Comparison of ENCODE assay signal across 8 mouse cellular contexts in genomic region chr5:140662741-140663592, GRCm38 (mm10). TPM values are rescaled to one million over a fixed set of nuclear protein-coding genes. Genes with fewer than 3 reads are reported as not detected.
DNase-seq lines count a peak whose midpoint lies in the region; ATAC-seq and TF ChIP-seq lines count a peak whose summit lies in the region.

No protein-coding gene starts in this region.

- peaks cover 6% of the 10 kb centered on the region; the same call in 1 of the 2 replicates for H3K36me3 ChIP-seq in kidney, embryonic 16.5 days (ENCODE audit: insufficient read depth, low read length)
- no peaks in the 10 kb centered on the region; the same call in 1 of the 2 replicates for H3K36me3 ChIP-seq in stomach, embryonic 14.5 days (ENCODE audit: control insufficient read depth, insufficient read depth, low read length)
- no peaks in the 10 kb centered on the region for H3K36me3 ChIP-seq in stomach, postnatal 0 days (ENCODE audit: control insufficient read depth, insufficient read depth, low read length)
- H3K36me3 ChIP-seq in intestine, embryonic 14.5 days (ENCODE audit: control insufficient read depth, insufficient read depth, low read length), result peaks cover 9% of the 10 kb centered on the region

- H3K9me3 ChIP-seq in kidney, embryonic 16.5 days (ENCODE audit: low read length), result no peaks in the 10 kb centered on the region
- no peaks in the 10 kb centered on the region for H3K9me3 ChIP-seq in stomach, embryonic 14.5 days (ENCODE audit: control insufficient read depth, low read depth, low read length)
- H3K9me3 ChIP-seq in stomach, postnatal 0 days (ENCODE audit: control insufficient read depth, low read length), result no peaks in the 10 kb centered on the region
- no peaks in the 10 kb centered on the region for H3K9me3 ChIP-seq in intestine, embryonic 14.5 days (ENCODE audit: control insufficient read depth, low read length)

- no peak overlapping the region for H3K4me2 ChIP-seq in kidney, embryonic 16.5 days (replicated peaks; ENCODE audit: low read depth, low read length)
- H3K4me2 ChIP-seq in stomach, embryonic 14.5 days (replicated peaks; ENCODE audit: low read depth, low read length), result no peak overlapping the region
- no peak overlapping the region for H3K4me2 ChIP-seq in stomach, postnatal 0 days (replicated peaks; ENCODE audit: low read depth)
- H3K4me2 ChIP-seq in intestine, embryonic 14.5 days (ENCODE audit: low read length), result no peak overlapping the region

- H3K4me1 ChIP-seq in kidney, embryonic 16.5 days (ENCODE audit: insufficient read depth, low read length), result peaks cover 20% of the 10 kb centered on the region
- H3K4me1 ChIP-seq in stomach, embryonic 14.5 days (ENCODE audit: control insufficient read depth, insufficient read depth, low read length), result peaks cover 25% of the 10 kb centered on the region
- 0 out of 2 replicates have a peak, but pooled peaks cover 2% of the 10 kb centered on the region for H3K4me1 ChIP-seq in stomach, postnatal 0 days (replicated peaks; ENCODE audit: control insufficient read depth, insufficient read depth)
- H3K4me1 ChIP-seq in intestine, embryonic 14.5 days (replicated peaks; ENCODE audit: control insufficient read depth, insufficient read depth, low read length), result peaks cover 27% of the 10 kb centered on the region

- H3K27ac ChIP-seq in kidney, embryonic 16.5 days (ENCODE audit: low read length), result no peak overlapping the region
- H3K27ac ChIP-seq in stomach, embryonic 14.5 days (ENCODE audit: low read length), result peak overlapping the region; percentile 27; the same call in 1 of the 2 replicates
- no peak overlapping the region for H3K27ac ChIP-seq in stomach, postnatal 0 days (replicated peaks)
- peak overlapping the region; percentile 49; the same call in 1 of the 2 replicates for H3K27ac ChIP-seq in intestine, embryonic 14.5 days (ENCODE audit: low read depth)

- 63% methylated on average over 17 of the region's 17 CpGs for WGBS in kidney, embryonic 16.5 days
- 70% methylated on average over 17 of the region's 17 CpGs for WGBS in stomach, embryonic 14.5 days
- WGBS in stomach, postnatal 0 days, result 61% methylated on average over 17 of the region's 17 CpGs
- 69% methylated on average over 17 of the region's 17 CpGs for WGBS in intestine, embryonic 14.5 days

- H3K4me3 ChIP-seq in kidney, embryonic 16.5 days (ENCODE audit: low read length), result no peak overlapping the region
- no peak overlapping the region for H3K4me3 ChIP-seq in stomach, embryonic 14.5 days (ENCODE audit: low read depth, low read length)
- no peak overlapping the region for H3K4me3 ChIP-seq in stomach, postnatal 0 days (ENCODE audit: low read depth, low read length)
- H3K4me3 ChIP-seq in intestine, embryonic 14.5 days (ENCODE audit: low read depth, low read length), result no peak overlapping the region

- TF ChIP-seq EP300 in stomach, postnatal 0 days (optimal IDR thresholded peaks at IDR 0.05), result no peak

- peak; percentile 47; the same call in 1 of the 2 replicates for ATAC-seq in kidney, embryonic 16.5 days (ENCODE audit: low FRiP score, low TSS enrichment)
- no peak for ATAC-seq in stomach, embryonic 14.5 days (ENCODE audit: insufficient number of reproducible peaks, insufficient read depth, low FRiP score, low read depth)
- no peak for ATAC-seq in stomach, postnatal 0 days (ENCODE audit: low FRiP score, low TSS enrichment)
- ATAC-seq in intestine, embryonic 14.5 days (replicated peaks; ENCODE audit: low FRiP score, low TSS enrichment, low read depth), result 0 out of 2 replicates have a peak, but pooled peaks have one; percentile 9

- H3K9ac ChIP-seq in kidney, embryonic 16.5 days (replicated peaks; ENCODE audit: low read length), result 0 out of 2 replicates have a peak overlapping the region, but pooled peaks have one; percentile 1
- H3K9ac ChIP-seq in stomach, embryonic 14.5 days (replicated peaks; ENCODE audit: low read depth, low read length), result no peak overlapping the region
- no peak overlapping the region for H3K9ac ChIP-seq in stomach, postnatal 0 days (ENCODE audit: low read length)
- no peak overlapping the region for H3K9ac ChIP-seq in intestine, embryonic 14.5 days (ENCODE audit: low read length)

- DNase-seq in kidney, adult 9 months, result no peak
- DNase-seq in stomach, postnatal 0 days (ENCODE audit: low spot score), result no peak
- DNase-seq in intestine, embryonic 14.5 days (ENCODE audit: low spot score), result no peak
- peak; percentile 76 for DNase-seq in testis, postnatal 10 days (ENCODE audit: low spot score)
- DNase-seq in thymus, postnatal 25 days, result no peak
- DNase-seq in ovary, postnatal 14 days (ENCODE audit: low spot score), result no peak

- H3K27me3 ChIP-seq in kidney, embryonic 16.5 days (ENCODE audit: insufficient read depth, low read length), result no peaks in the 10 kb centered on the region
- no peaks in the 10 kb centered on the region for H3K27me3 ChIP-seq in stomach, embryonic 14.5 days (ENCODE audit: control insufficient read depth, insufficient read depth, low read length)
- H3K27me3 ChIP-seq in stomach, postnatal 0 days (ENCODE audit: control insufficient read depth, insufficient read depth, low read length), result no peaks in the 10 kb centered on the region
- no peaks in the 10 kb centered on the region for H3K27me3 ChIP-seq in intestine, embryonic 14.5 days (replicated peaks; ENCODE audit: control insufficient read depth, insufficient read depth, low read length)

- no peak for TF ChIP-seq CTCF in stomach, postnatal 0 days (IDR thresholded peaks at IDR 0.05; ENCODE audit: low read depth)

RNA-seq across cellular contexts. Expression of gene Ttyh3, which starts 14.1 kb away (rescaled TPM):
- polyA plus RNA-seq in kidney, embryonic 16.5 days (2015; fragmentation: Nextera tagmentation; extraction: Ambion mirVana), result 28.4 and 31.3 TPM in 2 replicates
- polyA plus RNA-seq in stomach, embryonic 14.5 days (2014; fragmentation: Nextera tagmentation; extraction: Ambion mirVana), result 41.9 and 43.1 TPM in 2 replicates
- 8.5 and 9.6 TPM in 2 replicates for polyA plus RNA-seq in stomach, postnatal 0 days (2015; fragmentation: Nextera tagmentation; extraction: Ambion mirVana)
- 39.5 and 44.8 TPM in 2 replicates for polyA plus RNA-seq in intestine, embryonic 14.5 days (2014; fragmentation: Nextera tagmentation; extraction: Ambion mirVana)

RNA-seq across cellular contexts. Expression of gene Iqce, which starts 39.2 kb away (rescaled TPM):
- polyA plus RNA-seq in kidney, embryonic 16.5 days (2015; fragmentation: Nextera tagmentation; extraction: Ambion mirVana), result 26.0 and 30.7 TPM in 2 replicates
- 24.7 and 28.1 TPM in 2 replicates for polyA plus RNA-seq in stomach, embryonic 14.5 days (2014; fragmentation: Nextera tagmentation; extraction: Ambion mirVana)
- 5.6 and 6.0 TPM in 2 replicates for polyA plus RNA-seq in stomach, postnatal 0 days (2015; fragmentation: Nextera tagmentation; extraction: Ambion mirVana)
- polyA plus RNA-seq in intestine, embryonic 14.5 days (2014; fragmentation: Nextera tagmentation; extraction: Ambion mirVana), result 23.6 and 24.1 TPM in 2 replicates

RNA-seq across cellular contexts. Expression of gene Brat1, which starts 41.8 kb away (rescaled TPM):
- polyA plus RNA-seq in kidney, embryonic 16.5 days (2015; fragmentation: Nextera tagmentation; extraction: Ambion mirVana), result 28.2 and 30.9 TPM in 2 replicates
- 12.5 and 14.8 TPM in 2 replicates for polyA plus RNA-seq in stomach, embryonic 14.5 days (2014; fragmentation: Nextera tagmentation; extraction: Ambion mirVana)
- polyA plus RNA-seq in stomach, postnatal 0 days (2015; fragmentation: Nextera tagmentation; extraction: Ambion mirVana), result 8.2 and 8.5 TPM in 2 replicates
- 15.9 and 16.5 TPM in 2 replicates for polyA plus RNA-seq in intestine, embryonic 14.5 days (2014; fragmentation: Nextera tagmentation; extraction: Ambion mirVana)

RNA-seq across cellular contexts. Expression of gene Lfng, which starts 55.8 kb away (rescaled TPM):
- polyA plus RNA-seq in kidney, embryonic 16.5 days (2015; fragmentation: Nextera tagmentation; extraction: Ambion mirVana), result 36.3 and 38.9 TPM in 2 replicates
- 22.4 and 25.8 TPM in 2 replicates for polyA plus RNA-seq in stomach, embryonic 14.5 days (2014; fragmentation: Nextera tagmentation; extraction: Ambion mirVana)
- polyA plus RNA-seq in stomach, postnatal 0 days (2015; fragmentation: Nextera tagmentation; extraction: Ambion mirVana), result 11.1 and 11.4 TPM in 2 replicates
- 12.6 and 15.4 TPM in 2 replicates for polyA plus RNA-seq in intestine, embryonic 14.5 days (2014; fragmentation: Nextera tagmentation; extraction: Ambion mirVana)

Comparison
In these comparisons a context has a peak if more than half of its experiments do, and no peak if none do; other contexts are left out.
1. H3K27ac ChIP-seq: peak in stomach, embryonic 14.5 days (single experiment) and intestine, embryonic 14.5 days (single experiment); none in kidney, embryonic 16.5 days (single experiment) and stomach, postnatal 0 days (single experiment).
2. ATAC-seq: peak in kidney, embryonic 16.5 days (single experiment) and intestine, embryonic 14.5 days (single experiment); none in stomach, embryonic 14.5 days (single experiment) and stomach, postnatal 0 days (single experiment).